7 mouse cellular contexts compared by ENCODE assay signal in the genomic region with DNA sequence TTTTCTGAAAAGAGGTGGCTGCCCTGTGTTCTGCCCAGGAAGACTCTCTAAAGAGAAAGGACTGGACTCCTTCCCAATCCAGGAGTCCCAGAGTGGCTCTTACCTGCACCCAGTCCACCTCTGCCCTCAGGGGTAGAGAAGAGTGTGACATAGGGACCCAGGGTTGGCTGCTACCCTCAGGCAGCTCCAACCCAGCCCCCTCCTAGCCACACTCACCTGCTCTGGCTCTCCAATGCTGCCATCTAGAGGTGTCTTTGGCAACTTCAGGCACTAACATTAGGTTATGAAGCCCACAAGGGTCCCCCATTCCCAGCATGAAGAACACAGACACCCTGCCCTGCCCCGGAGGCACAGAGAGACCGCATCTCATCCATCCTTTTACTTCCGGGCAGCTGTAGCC.
DNase-seq lines count a peak whose midpoint lies in the region; ATAC-seq and TF ChIP-seq lines count a peak whose summit lies in the region.

No protein-coding gene starts in this region.

- TF ChIP-seq CTCF in lung, embryonic 14.5 days (IDR thresholded peaks at IDR 0.05; ENCODE audit: low read depth): peak; percentile 49
- TF ChIP-seq CTCF in lung, adult 2 months (IDR thresholded peaks at IDR 0.05; ENCODE audit: insufficient read depth, low read length): no peak
- TF ChIP-seq CTCF in forebrain, postnatal 0 days (IDR thresholded peaks at IDR 0.05; ENCODE audit: low read depth): peak; percentile 86
- peak; percentile 65 for TF ChIP-seq CTCF in olfactory bulb, adult 2 months (IDR thresholded peaks at IDR 0.05; ENCODE audit: insufficient read depth, low read depth, low read length)

- H3K4me1 ChIP-seq in lung, embryonic 14.5 days (ENCODE audit: insufficient read depth): no peaks in the 10 kb centered on the region
- no peaks in the 10 kb centered on the region for H3K4me1 ChIP-seq in lung, adult 2 months (ENCODE audit: control insufficient read depth, insufficient read depth, low read length)
- no peaks in the 10 kb centered on the region for H3K4me1 ChIP-seq in forebrain, postnatal 0 days (ENCODE audit: insufficient read depth)
- peaks cover 9% of the 10 kb centered on the region; the same call in 1 of the 2 replicates for H3K4me1 ChIP-seq in olfactory bulb, adult 2 months (ENCODE audit: control insufficient read depth, insufficient read depth, low read length)

- H3K27me3 ChIP-seq in lung, embryonic 14.5 days (ENCODE audit: insufficient read depth, low read length): no peaks in the 10 kb centered on the region
- no peaks in the 10 kb centered on the region for H3K27me3 ChIP-seq in forebrain, postnatal 0 days (ENCODE audit: insufficient read depth, low read length)

- no peak for TF ChIP-seq POLR2A in lung, adult 2 months (IDR thresholded peaks at IDR 0.05; ENCODE audit: borderline replicate concordance, extremely low read depth, low read depth, low read length)
- no peak for TF ChIP-seq POLR2A in olfactory bulb, adult 2 months (IDR thresholded peaks at IDR 0.05; ENCODE audit: insufficient read depth, low read depth, low read length)

- no peak overlapping the region for H3K4me2 ChIP-seq in lung, embryonic 14.5 days
- H3K4me2 ChIP-seq in forebrain, postnatal 0 days (ENCODE audit: low read depth): no peak overlapping the region

- peak; percentile 13 for DNase-seq in lung, embryonic 14.5 days
- DNase-seq in lung, adult 2 months: no peak
- peak; percentile 64 for DNase-seq in adrenal gland, postnatal 14 days
- DNase-seq in forebrain, postnatal 0 days: peak; percentile 85
- DNase-seq in layer of hippocampus, postnatal 10 days (ENCODE audit: low spot score in 2 of 2): peak; percentile 76 to 82
- DNase-seq in urinary bladder, postnatal 25 days (ENCODE audit: low spot score): no peak

- WGBS in lung, embryonic 14.5 days: 43% methylated on average over 3 of the region's 3 CpGs
- WGBS in lung, adult 2 months: 48% methylated on average over 3 of the region's 3 CpGs
- 49% methylated on average over 3 of the region's 3 CpGs for WGBS in forebrain, postnatal 0 days
- 45% methylated on average over 3 of the region's 3 CpGs for WGBS in olfactory bulb, adult 2 months

- no peak for ATAC-seq in lung, embryonic 14.5 days (ENCODE audit: insufficient read depth)
- ATAC-seq in forebrain, postnatal 0 days: peak; percentile 71; the same call in 1 of the 2 replicates

- no peak overlapping the region for H3K4me3 ChIP-seq in lung, embryonic 14.5 days (ENCODE audit: low read depth, low read length)
- no peak overlapping the region for H3K4me3 ChIP-seq in lung, adult 2 months (replicated peaks; ENCODE audit: extremely low read depth, low read depth, low read length)
- H3K4me3 ChIP-seq in forebrain, postnatal 0 days (ENCODE audit: low read depth, low read length): no peak overlapping the region
- H3K4me3 ChIP-seq in olfactory bulb, adult 2 months (ENCODE audit: insufficient read depth, low read depth, low read length): no peak overlapping the region

- no peak overlapping the region for H3K9ac ChIP-seq in lung, embryonic 14.5 days
- no peak overlapping the region for H3K9ac ChIP-seq in forebrain, postnatal 0 days

- H3K9me3 ChIP-seq in lung, embryonic 14.5 days (ENCODE audit: low read depth, low read length): no peaks in the 10 kb centered on the region
- no peaks in the 10 kb centered on the region for H3K9me3 ChIP-seq in forebrain, postnatal 0 days (ENCODE audit: low read length)

- H3K36me3 ChIP-seq in lung, embryonic 14.5 days (ENCODE audit: insufficient read depth): no peaks in the 10 kb centered on the region
- H3K36me3 ChIP-seq in forebrain, postnatal 0 days (ENCODE audit: insufficient read depth): no peaks in the 10 kb centered on the region

- H3K27ac ChIP-seq in lung, embryonic 14.5 days (ENCODE audit: low read depth): no peak overlapping the region
- H3K27ac ChIP-seq in forebrain, postnatal 0 days (ENCODE audit: low read depth, low read length): no peak overlapping the region
- H3K27ac ChIP-seq in olfactory bulb, adult 2 months (ENCODE audit: insufficient read depth, low read depth, low read length): no peak overlapping the region

Comparison
In these comparisons a context has a peak if more than half of its experiments do, and no peak if none do; other contexts are left out.
1. DNase-seq: peak in lung, embryonic 14.5 days (single experiment), adrenal gland, postnatal 14 days (single experiment), forebrain, postnatal 0 days (single experiment) and layer of hippocampus, postnatal 10 days (2 of 2); none in lung, adult 2 months (single experiment) and urinary bladder, postnatal 25 days (single experiment).